Mouse (Mus musculus): ENCODE measurements around the gene Isoc2b. TPM values are rescaled to one million over a fixed set of nuclear protein-coding genes. Genes with fewer than 3 reads are reported as not detected.
"Not testable (repeated sequence)": the region's sequence is repeated elsewhere in the genome, so short reads cannot be mapped to it uniquely, and the experiment has no call there.

Isoc2b gene
- polyA plus RNA-seq, 1 experiment = 3.9 TPM

- no peaks in the 10 kb centered on the region; the same call in 1 of the 2 replicates for H3K4me1 ChIP-seq (ENCODE audit: control insufficient read depth, insufficient read depth, low read length)
- WGBS = 71% methylated on average over 7 of the region's 7 CpGs
- H3K27ac ChIP-seq (ENCODE audit: control insufficient read depth, insufficient read depth, low read depth, low read length, poor library complexity) = no peak overlapping the region
- TF ChIP-seq POLR2A (IDR thresholded peaks at IDR 0.05; ENCODE audit: borderline replicate concordance, control insufficient read depth, low read depth, low read length) = no peak
- TF ChIP-seq CTCF (IDR thresholded peaks at IDR 0.05; ENCODE audit: control insufficient read depth, insufficient read depth, low read length) = no peak
- no peak overlapping the region for H3K4me3 ChIP-seq (replicated peaks; ENCODE audit: control insufficient read depth, low read depth, low read length)
Observed at GRCm38 (mm10) chr7:4863541-4864080, 6.4 kb downstream of the Isoc2b start.

DNA sequence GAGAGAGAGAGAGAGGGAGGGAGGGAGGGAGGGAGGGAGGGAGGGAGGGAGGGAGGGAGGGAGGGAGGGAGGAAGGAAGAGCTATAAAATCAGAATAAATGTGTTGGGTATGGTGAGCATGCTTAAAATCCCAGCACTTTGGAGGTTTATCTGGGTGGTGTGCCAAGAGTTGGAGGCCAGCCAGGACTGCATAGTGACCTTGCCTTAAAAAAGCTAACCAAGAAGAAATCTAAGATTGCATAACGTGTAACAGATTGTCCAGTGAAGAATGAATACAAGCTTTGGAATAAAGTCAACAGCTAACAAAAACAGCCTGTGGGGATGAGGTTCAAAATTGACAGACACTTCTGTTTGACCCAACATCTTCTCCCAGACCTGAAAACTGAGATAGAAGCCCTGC lies 7.0 kb downstream of the Isoc2b start:
- Histone ChIP-seq H3K4me1 (ENCODE audit: control insufficient read depth, insufficient read depth, low read length) (no peaks in the 10 kb centered on the region; the same call in 1 of the 2 replicates), H3K4me3 (replicated peaks; ENCODE audit: control insufficient read depth, low read depth, low read length) (no peak overlapping the region), H3K27ac (ENCODE audit: control insufficient read depth, insufficient read depth, low read depth, low read length, poor library complexity) (no peak overlapping the region)
- 9% methylated on average over 1 of the region's 1 CpGs for WGBS
- TF ChIP-seq CTCF (IDR thresholded peaks at IDR 0.05; ENCODE audit: control insufficient read depth, insufficient read depth, low read length) = no peak
- TF ChIP-seq POLR2A (IDR thresholded peaks at IDR 0.05; ENCODE audit: borderline replicate concordance, control insufficient read depth, low read depth, low read length) = no peak

- H3K4me1 ChIP-seq (ENCODE audit: control insufficient read depth, insufficient read depth, low read length); H3K4me3 ChIP-seq (replicated peaks; ENCODE audit: control insufficient read depth, low read depth, low read length); H3K27ac ChIP-seq (ENCODE audit: control insufficient read depth, insufficient read depth, low read depth, low read length, poor library complexity): not testable (repeated sequence)
- WGBS = 72% methylated on average over 3 of the region's 3 CpGs
Observed at GRCm38 (mm10) chr7:4860926-4861325, 9.1 kb downstream of the Isoc2b start.

GRCm38 (mm10) chr7:4859418-4859978 lies 10.6 kb downstream of the Isoc2b start:
- no peak overlapping the region for H3K4me3 ChIP-seq (replicated peaks; ENCODE audit: control insufficient read depth, low read depth, low read length)
- no peak overlapping the region for H3K27ac ChIP-seq (ENCODE audit: control insufficient read depth, insufficient read depth, low read depth, low read length, poor library complexity)
- TF ChIP-seq CTCF (IDR thresholded peaks at IDR 0.05; ENCODE audit: control insufficient read depth, insufficient read depth, low read length) (no peak), POLR2A (IDR thresholded peaks at IDR 0.05; ENCODE audit: borderline replicate concordance, control insufficient read depth, low read depth, low read length) (no peak)
- H3K4me1 ChIP-seq (ENCODE audit: control insufficient read depth, insufficient read depth, low read length) = no peaks in the 10 kb centered on the region
- WGBS = 75% methylated on average over 12 of the region's 12 CpGs

- TF ChIP-seq POLR2A (IDR thresholded peaks at IDR 0.05; ENCODE audit: borderline replicate concordance, control insufficient read depth, low read depth, low read length) (no peak), CTCF (IDR thresholded peaks at IDR 0.05; ENCODE audit: control insufficient read depth, insufficient read depth, low read length) (no peak)
- no peaks in the 10 kb centered on the region for H3K4me1 ChIP-seq (ENCODE audit: control insufficient read depth, insufficient read depth, low read length)
- WGBS = 77% methylated on average over 7 of the region's 7 CpGs
Observed at GRCm38 (mm10) chr7:4857321-4857720, 12.7 kb downstream of the Isoc2b start.

DNA sequence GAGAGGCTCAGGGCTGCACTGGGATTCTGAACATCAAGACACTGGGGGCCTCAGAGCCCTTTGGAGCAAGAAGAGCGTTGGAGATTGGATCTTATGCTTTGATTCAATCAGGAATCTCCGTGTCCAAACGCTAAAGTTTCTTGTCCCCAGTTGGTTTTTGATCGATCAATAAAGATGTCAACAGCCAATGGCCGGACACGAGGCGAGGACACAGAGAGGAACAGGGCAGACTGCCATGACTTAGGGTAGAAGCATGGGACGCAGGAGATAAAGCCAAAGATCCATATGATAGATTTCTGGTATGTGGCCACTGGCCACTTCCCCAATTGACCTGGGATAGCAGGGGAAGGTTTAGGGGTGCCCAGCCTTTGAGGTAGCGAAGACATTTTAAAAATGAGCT lies 13.6 kb downstream of the Isoc2b start:
- Histone ChIP-seq H3K27ac (ENCODE audit: control insufficient read depth, insufficient read depth, low read depth, low read length, poor library complexity) (no peak overlapping the region), H3K4me1 (ENCODE audit: control insufficient read depth, insufficient read depth, low read length) (no peaks in the 10 kb centered on the region), H3K4me3 (replicated peaks; ENCODE audit: control insufficient read depth, low read depth, low read length) (no peak overlapping the region)
- WGBS = 70% methylated on average over 9 of the region's 9 CpGs
- TF ChIP-seq CTCF (IDR thresholded peaks at IDR 0.05; ENCODE audit: control insufficient read depth, insufficient read depth, low read length) (no peak), POLR2A (IDR thresholded peaks at IDR 0.05; ENCODE audit: borderline replicate concordance, control insufficient read depth, low read depth, low read length) (no peak)

More at GRCm38 (mm10) chr7:4857321-4857720, 12.7 kb downstream of the Isoc2b start:
- Histone ChIP-seq H3K27ac (ENCODE audit: control insufficient read depth, insufficient read depth, low read depth, low read length, poor library complexity) (no peak overlapping the region), H3K4me3 (replicated peaks; ENCODE audit: control insufficient read depth, low read depth, low read length) (no peak overlapping the region)

GRCm38 (mm10) chr7:4853613-4854012 lies 16.4 kb downstream of the Isoc2b start:
- Histone ChIP-seq H3K4me3 (replicated peaks; ENCODE audit: control insufficient read depth, low read depth, low read length) (no peak overlapping the region), H3K27ac (ENCODE audit: control insufficient read depth, insufficient read depth, low read depth, low read length, poor library complexity) (no peak overlapping the region), H3K4me1 (ENCODE audit: control insufficient read depth, insufficient read depth, low read length) (no peaks in the 10 kb centered on the region)
- WGBS = 78% methylated on average over 3 of the region's 3 CpGs
- TF ChIP-seq POLR2A (IDR thresholded peaks at IDR 0.05; ENCODE audit: borderline replicate concordance, control insufficient read depth, low read depth, low read length) (no peak), CTCF (IDR thresholded peaks at IDR 0.05; ENCODE audit: control insufficient read depth, insufficient read depth, low read length) (no peak)

GRCm38 (mm10) chr7:4851315-4851688 lies 18.8 kb downstream of the Isoc2b start:
- H3K27ac ChIP-seq (ENCODE audit: control insufficient read depth, insufficient read depth, low read depth, low read length, poor library complexity) = no peak overlapping the region
- TF ChIP-seq CTCF (IDR thresholded peaks at IDR 0.05; ENCODE audit: control insufficient read depth, insufficient read depth, low read length) = no peak
- no peak for TF ChIP-seq POLR2A (IDR thresholded peaks at IDR 0.05; ENCODE audit: borderline replicate concordance, control insufficient read depth, low read depth, low read length)
- 83% methylated on average over 8 of the region's 8 CpGs for WGBS
- no peaks in the 10 kb centered on the region for H3K4me1 ChIP-seq (ENCODE audit: control insufficient read depth, insufficient read depth, low read length)
- H3K4me3 ChIP-seq (replicated peaks; ENCODE audit: control insufficient read depth, low read depth, low read length) = no peak overlapping the region
